Mouse (Mus musculus) G1E (cell line): ENCODE measurements around the gene Ablim1.

Source experiments
- CTCF ChIP-seq: IDR thresholded peaks from 2 replicates; pipeline ENCODE4 v1.5.1; 2012; ENCODE audit warnings: low read depth, low read length, inconsistent platforms, mixed read lengths
- GATA1 ChIP-seq: IDR thresholded peaks from 2 replicates; pipeline ENCODE4 v1.6.1; 2012; ENCODE audit warnings: borderline replicate concordance, low read length, inconsistent platforms, mixed read lengths
- GATA2 ChIP-seq: IDR thresholded peaks from 2 replicates; pipeline ENCODE4 v1.6.1; 2012; ENCODE audit warnings: low read depth, low read length, inconsistent platforms, borderline replicate concordance
- POLR2AphosphoS5 ChIP-seq: IDR thresholded peaks from 2 replicates; pipeline ENCODE4 v1.6.1; 2012; ENCODE audit warnings: low read depth, low read length, inconsistent platforms; ENCODE audit not compliant: insufficient replicate concordance
- TAL1 ChIP-seq: conservative IDR thresholded peaks from 2 replicates; pipeline ENCODE4 v1.6.1; 2012; ENCODE audit warnings: low read depth, low read length, inconsistent platforms, mixed read lengths

GRCm38 (mm10) chr19:57340900-57341742 lies 26.4 kb upstream of the Ablim1 start:
- no peak for TF ChIP-seq CTCF
- no peak for TF ChIP-seq GATA1
- TF ChIP-seq TAL1 = no peak
- TF ChIP-seq GATA2 = no peak
- TF ChIP-seq POLR2AphosphoS5 = no peak
